Mouse (Mus musculus): ENCODE data around the gene Rhbdl2. TPM values are rescaled to one million over a fixed set of nuclear protein-coding genes. Genes with fewer than 3 reads are reported as not detected.

The Rhbdl2 gene
- total and polyA plus RNA-seq, 2 experiments from 2014 or later = 0.48 to 0.86 TPM

GRCm38 (mm10) chr4:123793136-123793535 lies 5.5 kb downstream of the Rhbdl2 start:
- Histone ChIP-seq H3K4me2 (ENCODE audit: low read depth) (no peak overlapping the region), H3K27me3 (ENCODE audit: insufficient read depth, low read length) (no peaks in the 10 kb centered on the region), H3K9ac (no peak overlapping the region), H3K9me3 (ENCODE audit: low read length) (no peaks in the 10 kb centered on the region), H3K4me1 (ENCODE audit: insufficient read depth) (no peaks in the 10 kb centered on the region), H3K4me3 (ENCODE audit: low read depth, low read length) (no peak overlapping the region), H3K36me3 (ENCODE audit: insufficient read depth) (no peaks in the 10 kb centered on the region), H3K27ac (ENCODE audit: low read depth, low read length) (no peak overlapping the region)
- TF ChIP-seq CTCF (IDR thresholded peaks at IDR 0.05; ENCODE audit: low read depth) = no peak
- ATAC-seq (no peak), DNase-seq (no peak)
- WGBS = 98% methylated on average over 6 of the region's 6 CpGs

- TF ChIP-seq CTCF (IDR thresholded peaks at IDR 0.05; ENCODE audit: low read depth) = no peak
- 69% methylated on average over 2 of the region's 2 CpGs for WGBS
- ATAC-seq = no peak
- Histone ChIP-seq H3K4me2 (ENCODE audit: low read depth) (no peak overlapping the region), H3K27me3 (ENCODE audit: insufficient read depth, low read length) (no peaks in the 10 kb centered on the region), H3K9ac (no peak overlapping the region), H3K27ac (ENCODE audit: low read depth, low read length) (no peak overlapping the region), H3K36me3 (ENCODE audit: insufficient read depth) (no peaks in the 10 kb centered on the region), H3K4me1 (ENCODE audit: insufficient read depth) (no peaks in the 10 kb centered on the region), H3K4me3 (ENCODE audit: low read depth, low read length) (no peak overlapping the region), H3K9me3 (ENCODE audit: low read length) (no peaks in the 10 kb centered on the region)
- DNase-seq = no peak
These were observed 7.4 kb downstream of the Rhbdl2 start for GRCm38 (mm10) chr4:123795057-123795456.

DNA sequence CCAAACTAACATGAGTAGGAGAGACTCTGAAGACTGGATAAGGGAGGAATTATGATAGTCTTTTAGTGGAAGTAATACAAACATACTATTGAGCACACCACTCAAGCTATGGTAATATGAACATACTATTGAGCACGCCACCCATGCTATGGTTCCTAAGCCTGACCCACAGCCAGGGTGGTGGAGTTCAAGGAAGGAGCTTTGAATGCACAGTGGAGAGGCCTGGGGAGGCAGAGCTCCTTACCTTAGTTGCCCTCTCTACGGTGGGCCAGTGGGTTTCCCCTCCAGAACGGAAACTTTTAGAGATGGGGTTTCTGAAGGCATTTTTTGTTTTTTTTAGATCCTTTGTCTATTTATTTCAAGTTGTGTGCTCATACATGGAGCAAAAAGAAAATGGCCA lies 9.7 kb downstream of the Rhbdl2 start:
- ATAC-seq (no peak), DNase-seq (no peak)
- peak overlapping the region; percentile 0; the same call in 1 of the 2 replicates for H3K27ac ChIP-seq (ENCODE audit: low read depth, low read length)
- H3K9me3 ChIP-seq (ENCODE audit: low read length) = no peaks in the 10 kb centered on the region
- no peaks in the 10 kb centered on the region for H3K4me1 ChIP-seq (ENCODE audit: insufficient read depth)
- H3K9ac ChIP-seq = no peak overlapping the region
- H3K36me3 ChIP-seq (ENCODE audit: insufficient read depth) = no peaks in the 10 kb centered on the region
- H3K27me3 ChIP-seq (ENCODE audit: insufficient read depth, low read length) = no peaks in the 10 kb centered on the region
- no peak for TF ChIP-seq CTCF (IDR thresholded peaks at IDR 0.05; ENCODE audit: low read depth)
- no peak overlapping the region for H3K4me2 ChIP-seq (ENCODE audit: low read depth)
- H3K4me3 ChIP-seq (ENCODE audit: low read depth, low read length) = no peak overlapping the region
- 59% methylated on average over 3 of the region's 3 CpGs for WGBS

GRCm38 (mm10) chr4:123797856-123798255 lies 10.2 kb downstream of the Rhbdl2 start:
- ATAC-seq (peak; percentile 94), DNase-seq (peak; percentile 67)
- H3K27me3 ChIP-seq (ENCODE audit: insufficient read depth, low read length) = no peaks in the 10 kb centered on the region
- no peak overlapping the region for H3K4me2 ChIP-seq (ENCODE audit: low read depth)
- TF ChIP-seq CTCF (IDR thresholded peaks at IDR 0.05; ENCODE audit: low read depth) = no peak
- H3K4me3 ChIP-seq (ENCODE audit: low read depth, low read length) = no peak overlapping the region
- WGBS = 17% methylated on average over 7 of the region's 7 CpGs
- H3K27ac ChIP-seq (ENCODE audit: low read depth, low read length) = peak overlapping the region; percentile 0
- no peaks in the 10 kb centered on the region for H3K4me1 ChIP-seq (ENCODE audit: insufficient read depth)
- no peaks in the 10 kb centered on the region for H3K9me3 ChIP-seq (ENCODE audit: low read length)
- H3K9ac ChIP-seq = no peak overlapping the region
- no peaks in the 10 kb centered on the region for H3K36me3 ChIP-seq (ENCODE audit: insufficient read depth)

GRCm38 (mm10) chr4:123803642-123804041 lies 16.0 kb downstream of the Rhbdl2 start:
- Histone ChIP-seq H3K27me3 (ENCODE audit: insufficient read depth, low read length) (no peaks in the 10 kb centered on the region), H3K9ac (no peak overlapping the region), H3K4me3 (ENCODE audit: low read depth, low read length) (no peak overlapping the region), H3K4me1 (ENCODE audit: insufficient read depth) (no peaks in the 10 kb centered on the region), H3K36me3 (ENCODE audit: insufficient read depth) (no peaks in the 10 kb centered on the region), H3K4me2 (ENCODE audit: low read depth) (no peak overlapping the region), H3K9me3 (ENCODE audit: low read length) (no peaks in the 10 kb centered on the region), H3K27ac (ENCODE audit: low read depth, low read length) (no peak overlapping the region)
- ATAC-seq = no peak
- WGBS = 70% methylated on average over 6 of the region's 6 CpGs
- DNase-seq = no peak
- TF ChIP-seq CTCF (IDR thresholded peaks at IDR 0.05; ENCODE audit: low read depth) = no peak

DNA sequence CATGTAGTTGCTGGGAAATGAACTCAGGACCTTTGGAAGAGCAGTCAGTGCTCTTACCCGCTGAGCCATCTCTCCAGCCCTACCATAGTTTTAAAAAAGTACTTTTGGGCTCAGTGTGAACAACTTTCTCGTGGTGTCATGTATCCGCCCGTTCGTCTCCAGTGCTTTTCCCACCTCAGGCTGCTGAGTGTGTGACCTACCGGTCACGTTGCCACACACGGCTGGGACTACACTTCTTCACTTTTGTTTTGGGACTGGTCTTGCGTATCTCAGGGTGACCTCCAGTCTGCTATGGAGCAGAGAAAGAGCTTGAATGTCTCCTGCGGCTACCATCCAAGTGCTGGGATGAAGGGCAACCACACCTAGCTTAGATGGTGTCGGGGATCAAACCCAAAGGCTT lies 20.6 kb downstream of the Rhbdl2 start:
- no peak for ATAC-seq
- TF ChIP-seq CTCF (IDR thresholded peaks at IDR 0.05; ENCODE audit: low read depth) = no peak
- Histone ChIP-seq H3K36me3 (ENCODE audit: insufficient read depth) (no peaks in the 10 kb centered on the region), H3K4me3 (ENCODE audit: low read depth, low read length) (no peak overlapping the region), H3K9me3 (ENCODE audit: low read length) (no peaks in the 10 kb centered on the region), H3K4me2 (ENCODE audit: low read depth) (no peak overlapping the region), H3K9ac (no peak overlapping the region), H3K4me1 (ENCODE audit: insufficient read depth) (no peaks in the 10 kb centered on the region), H3K27ac (ENCODE audit: low read depth, low read length) (no peak overlapping the region), H3K27me3 (ENCODE audit: insufficient read depth, low read length) (no peaks in the 10 kb centered on the region)
- WGBS = 90% methylated on average over 11 of the region's 11 CpGs
- DNase-seq = no peak

- no peak overlapping the region for H3K27ac ChIP-seq (ENCODE audit: low read depth, low read length)
- no peaks in the 10 kb centered on the region for H3K36me3 ChIP-seq (ENCODE audit: insufficient read depth)
- H3K27me3 ChIP-seq (ENCODE audit: insufficient read depth, low read length) = no peaks in the 10 kb centered on the region
- H3K4me3 ChIP-seq (ENCODE audit: low read depth, low read length) = no peak overlapping the region
- TF ChIP-seq CTCF (IDR thresholded peaks at IDR 0.05; ENCODE audit: low read depth) = no peak
- no peaks in the 10 kb centered on the region for H3K9me3 ChIP-seq (ENCODE audit: low read length)
- ATAC-seq (no peak), DNase-seq (no peak)
- 85% methylated on average over 12 of the region's 12 CpGs for WGBS
- no peaks in the 10 kb centered on the region for H3K4me1 ChIP-seq (ENCODE audit: insufficient read depth)
- H3K4me2 ChIP-seq (ENCODE audit: low read depth) = no peak overlapping the region
- no peak overlapping the region for H3K9ac ChIP-seq
These were observed 23.0 kb downstream of the Rhbdl2 start for GRCm38 (mm10) chr4:123810475-123811295.
